Mouse (Mus musculus): ENCODE results near the gene N4bp2l2.

Gene N4bp2l2

GRCm38 (mm10) chr5:150560851-150561250, 105.1 kb downstream of the N4bp2l2 start:
- no peak for DNase-seq

GRCm38 (mm10) chr5:150559519-150560103, 106.4 kb downstream of the N4bp2l2 start:
- DNase-seq, result no peak
